Mouse (Mus musculus) heart, embryonic 11.5 days (tissue): Measurements from ENCODE around the gene Ank. TPM values are rescaled to one million over a fixed set of nuclear protein-coding genes. Genes with fewer than 3 reads are reported as not detected.

Source experiments
- ATAC-seq: fragments of 200-750 bp; cut with Nextera tagmentation; replicated peaks from 2 replicates; pipeline ENCODE4 v1.8.0; 2017; ENCODE audit warnings: moderate library complexity; ENCODE audit not compliant: insufficient number of reproducible peaks, low FRiP score, low TSS enrichment
- H3K27ac ChIP-seq: fragments of 300-500 bp; sonication (generic); 2 replicates; pipeline ENCODE4 v1.5.1; 2014; ENCODE audit warnings: mild to moderate bottlenecking, low read depth, low read length
- H3K27me3 ChIP-seq: fragments of 300-500 bp; sonication (generic); 2 replicates; pipeline ENCODE4 v1.6.1; 2014; ENCODE audit warnings: mild to moderate bottlenecking, low read length, mixed read lengths; ENCODE audit not compliant: control insufficient read depth, insufficient read depth
- H3K36me3 ChIP-seq: fragments of 300-500 bp; sonication (generic); 2 replicates; pipeline ENCODE4 v1.6.1; 2014; ENCODE audit warnings: mild to moderate bottlenecking, low read length, moderate library complexity, mixed read lengths; ENCODE audit not compliant: control insufficient read depth, insufficient read depth
- H3K4me1 ChIP-seq: fragments of 300-500 bp; sonication (generic); 2 replicates; pipeline ENCODE4 v1.6.1; 2014; ENCODE audit warnings: low read length; ENCODE audit not compliant: control insufficient read depth, insufficient read depth
- H3K4me2 ChIP-seq: fragments of 300-500 bp; sonication (generic); 2 replicates; pipeline ENCODE4 v1.6.1; 2014; ENCODE audit warnings: mild to moderate bottlenecking, moderate library complexity
- H3K4me3 ChIP-seq: fragments of 300-500 bp; sonication (generic); 2 replicates; pipeline ENCODE4 v1.5.1; 2014; ENCODE audit warnings: low read depth, low read length
- H3K9ac ChIP-seq: fragments of 300-500 bp; sonication (generic); 2 replicates; pipeline ENCODE4 v1.6.1; 2014; ENCODE audit warnings: mild to moderate bottlenecking, low read depth, low read length, moderate library complexity
- H3K9me3 ChIP-seq: fragments of 300-500 bp; sonication (generic); replicated peaks from 2 replicates; pipeline ENCODE4 v1.6.1; 2016; ENCODE audit warnings: low read length; ENCODE audit not compliant: control insufficient read depth
- WGBS: fragments of 180-500 bp; shearing (Covaris S2); extraction: QIAGEN DNeasy Blood & Tissue Kit; methylation state at CpG from one replicate; pipeline ENCODE4 v1.1.7; 2014; ENCODE audit not compliant: insufficient replicate concordance; 5-methylcytosine and 5-hydroxymethylcytosine counted together
- polyA plus RNA-seq: library from polyadenylated mRNA; unstranded; fragments of >200 nt; fragmentation: Nextera tagmentation; extraction: Ambion mirVana; gene quantifications from 2 replicates; pipeline ENCODE4 v1.2.1, GENCODE M21; 2014

Gene Ank
- polyA plus RNA-seq, 1 experiment from 2014 or later, result 13.5 TPM

DNA sequence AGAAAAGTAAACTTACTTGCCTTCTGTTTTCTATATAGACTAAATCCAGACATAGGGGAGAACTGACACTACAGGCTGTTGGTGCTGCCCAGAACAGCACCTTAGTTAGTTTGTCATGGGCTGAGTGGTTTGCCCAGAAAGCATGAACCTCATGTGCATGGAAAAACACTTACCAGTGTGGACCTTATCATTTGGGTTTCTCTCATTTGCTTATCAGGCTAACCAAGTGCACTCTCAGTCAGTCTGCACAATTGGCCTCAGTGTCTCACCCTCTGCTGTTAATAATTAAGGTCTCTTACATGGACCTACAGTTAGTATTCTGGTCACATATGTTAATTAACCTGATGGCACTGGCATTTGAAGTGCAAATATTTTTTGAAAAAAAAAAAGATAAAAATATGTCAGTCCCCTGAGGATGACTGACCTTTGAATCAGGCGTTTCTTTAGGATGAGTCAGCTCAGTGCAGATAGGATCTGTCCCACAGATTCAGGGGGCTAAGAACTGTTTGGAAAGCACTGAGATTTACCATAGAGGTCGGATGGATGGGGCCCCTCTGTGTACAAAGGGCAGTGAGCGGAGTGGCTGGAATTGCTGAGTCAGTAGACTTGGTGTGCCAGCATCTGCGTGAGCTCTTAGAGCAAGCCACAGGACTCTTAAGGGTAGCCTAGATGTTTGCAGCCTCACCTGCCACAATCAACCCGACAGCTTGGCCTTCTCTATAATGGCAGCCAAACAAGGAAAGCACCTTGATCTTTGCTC is 39.8 kb downstream of the Ank start:
- H3K4me1 ChIP-seq, result peaks cover 63% of the 10 kb centered on the region
- no peak overlapping the region for H3K9ac ChIP-seq
- H3K27me3 ChIP-seq, result no peaks in the 10 kb centered on the region
- H3K27ac ChIP-seq, result peak overlapping the region; percentile 51
- H3K4me3 ChIP-seq, result no peak overlapping the region
- H3K4me2 ChIP-seq, result peak overlapping the region; percentile 29
- ATAC-seq, result no peak
- H3K36me3 ChIP-seq, result no peaks in the 10 kb centered on the region
- 30% methylated on average over 5 of the region's 5 CpGs for WGBS
- H3K9me3 ChIP-seq, result no peaks in the 10 kb centered on the region

DNA sequence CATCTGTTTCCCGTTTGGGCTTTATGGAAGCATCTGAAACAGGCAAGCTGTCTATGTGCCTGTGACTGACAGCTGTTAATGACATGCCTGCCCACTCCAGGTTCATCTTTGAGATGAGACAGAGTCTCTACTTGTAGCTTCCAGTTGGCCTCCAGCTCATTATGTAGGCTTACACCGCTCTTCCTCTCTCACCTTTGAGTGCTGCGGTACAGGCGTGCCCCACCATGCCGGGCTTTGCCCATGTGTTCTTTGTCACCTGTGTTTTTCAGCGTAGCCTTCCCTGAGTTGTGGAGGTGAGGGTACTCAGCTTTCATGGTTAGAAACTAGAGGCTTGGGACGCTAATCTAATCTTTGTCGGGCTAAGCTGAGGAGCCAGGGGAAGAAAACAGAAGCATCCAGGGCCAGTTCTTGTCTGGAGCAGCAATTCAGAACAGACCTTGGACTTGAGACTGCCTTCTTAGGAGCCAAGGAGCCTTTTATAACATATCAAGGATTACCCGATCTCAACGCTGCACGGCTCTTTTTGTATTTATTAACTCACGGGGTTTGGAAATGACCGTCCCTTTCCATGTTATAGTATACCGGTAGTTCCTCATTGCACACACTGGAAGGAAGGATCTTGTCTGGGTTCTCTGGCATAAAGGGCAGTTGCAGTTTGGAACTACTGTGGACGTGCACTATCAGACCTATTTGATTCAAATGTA is 40.6 kb downstream of the Ank start:
- H3K27me3 ChIP-seq, result no peaks in the 10 kb centered on the region
- peaks cover 56% of the 10 kb centered on the region for H3K4me1 ChIP-seq
- whole genome bisulfite sequencing, result 70% methylated on average over 15 of the region's 15 CpGs
- H3K9ac ChIP-seq, result no peak overlapping the region
- no peak overlapping the region for H3K4me2 ChIP-seq
- no peaks in the 10 kb centered on the region for H3K9me3 ChIP-seq
- ATAC-seq, result no peak
- H3K4me3 ChIP-seq, result no peak overlapping the region
- peak overlapping the region; percentile 51 for H3K27ac ChIP-seq
- no peaks in the 10 kb centered on the region for H3K36me3 ChIP-seq

DNA sequence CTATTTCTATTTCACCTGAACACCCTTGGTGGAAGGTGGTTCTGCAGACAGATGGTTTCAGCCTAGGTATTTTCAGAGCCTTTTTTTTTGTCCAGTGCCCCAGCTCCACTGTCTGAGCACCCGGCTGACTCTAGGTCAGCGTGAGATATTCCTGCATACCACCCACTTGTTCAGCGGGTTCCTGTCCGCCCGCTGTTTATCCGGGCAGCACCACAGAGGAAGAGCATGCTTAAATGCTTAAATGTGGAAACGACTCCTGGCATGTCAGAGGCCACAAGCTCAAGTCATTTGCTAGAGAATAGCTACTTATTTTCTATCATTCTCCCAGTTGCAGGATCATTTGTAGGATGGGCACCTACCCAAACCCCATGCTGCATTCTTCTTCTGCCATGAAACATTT is 41.7 kb downstream of the Ank start:
- 73% methylated on average over 7 of the region's 7 CpGs for WGBS

DNA sequence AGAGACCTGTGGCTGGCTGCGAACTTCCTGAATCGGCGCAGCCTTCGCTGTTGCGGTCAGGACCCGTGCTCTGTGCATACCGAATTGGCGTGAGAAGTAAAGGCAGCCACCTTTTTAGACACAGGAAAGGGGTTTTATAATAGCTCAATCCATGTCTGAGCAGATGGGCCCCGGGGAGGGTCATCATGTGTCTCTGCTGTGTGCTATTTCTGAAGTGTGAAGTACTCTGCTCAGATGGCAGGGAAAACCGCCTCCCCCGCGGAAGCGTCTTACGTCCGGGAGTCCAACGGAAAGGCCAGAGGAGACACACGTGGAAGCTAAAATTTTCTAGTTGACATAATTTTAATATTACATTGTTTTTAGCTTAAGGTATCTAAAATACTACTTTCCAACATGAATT is 42.5 kb downstream of the Ank start:
- ATAC-seq, result no peak
- Histone ChIP-seq H3K27ac (0 out of 2 replicates have a peak overlapping the region, but pooled peaks have one; percentile 57), H3K4me2 (no peak overlapping the region), H3K4me1 (peaks cover 36% of the 10 kb centered on the region), H3K4me3 (no peak overlapping the region), H3K9ac (no peak overlapping the region), H3K9me3 (no peaks in the 10 kb centered on the region), H3K27me3 (no peaks in the 10 kb centered on the region), H3K36me3 (no peaks in the 10 kb centered on the region)
- 71% methylated on average over 17 of the region's 17 CpGs for WGBS

More for the DNA sequence above, 41.7 kb downstream of the Ank start:
- ATAC-seq, result no peak
- no peak overlapping the region for H3K4me2 ChIP-seq
- no peaks in the 10 kb centered on the region for H3K9me3 ChIP-seq
- no peak overlapping the region for H3K9ac ChIP-seq
- H3K27ac ChIP-seq, result no peak overlapping the region
- no peak overlapping the region for H3K4me3 ChIP-seq
- no peaks in the 10 kb centered on the region for H3K36me3 ChIP-seq
- peaks cover 45% of the 10 kb centered on the region for H3K4me1 ChIP-seq
- H3K27me3 ChIP-seq, result no peaks in the 10 kb centered on the region

DNA sequence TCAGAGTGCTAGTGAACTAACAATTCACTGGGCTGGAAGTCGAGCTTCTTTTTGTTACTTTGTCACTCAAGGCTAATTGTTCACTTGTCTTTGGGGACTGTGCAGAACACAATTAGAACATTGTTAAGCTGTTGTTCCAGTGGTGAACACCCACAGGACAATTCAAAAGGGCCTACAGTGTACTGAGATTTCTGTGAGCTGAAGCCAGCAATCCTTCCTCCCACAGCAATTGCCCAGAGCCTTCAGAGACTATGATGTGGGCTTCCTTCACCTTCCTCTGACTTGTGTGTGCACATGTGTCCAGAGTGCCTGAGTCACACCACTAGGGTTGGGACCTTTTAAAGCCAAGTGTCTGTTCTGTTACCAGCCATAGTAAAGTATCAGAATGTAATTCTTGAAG is 50.5 kb downstream of the Ank start:
- Histone ChIP-seq H3K4me2 (no peak overlapping the region), H3K9me3 (no peaks in the 10 kb centered on the region), H3K4me1 (no peaks in the 10 kb centered on the region), H3K36me3 (no peaks in the 10 kb centered on the region), H3K4me3 (no peak overlapping the region), H3K9ac (no peak overlapping the region), H3K27ac (no peak overlapping the region), H3K27me3 (no peaks in the 10 kb centered on the region)
- WGBS, result 66% methylated on average over 1 of the region's 1 CpGs
- no peak for ATAC-seq

DNA sequence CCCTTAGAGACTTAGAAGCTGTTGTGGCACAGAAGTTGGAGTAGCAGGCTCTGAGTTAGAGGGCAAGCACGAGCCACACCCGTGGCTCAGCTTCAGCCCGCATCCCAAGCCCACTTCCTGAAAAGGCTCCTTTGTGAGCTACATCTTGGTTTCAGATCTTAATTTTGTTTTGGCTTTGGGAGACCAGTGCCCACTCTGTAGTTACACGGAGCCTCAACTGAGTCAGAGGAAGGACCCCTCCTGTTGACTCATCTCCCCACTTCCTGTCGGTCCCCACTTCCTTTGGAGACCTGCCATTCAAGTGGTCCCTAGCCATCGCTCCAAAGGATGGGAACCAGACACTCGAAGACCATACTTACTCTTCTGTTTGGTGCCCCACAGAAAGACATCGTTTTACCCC is 51.5 kb downstream of the Ank start:
- Histone ChIP-seq H3K4me3 (no peak overlapping the region), H3K27ac (no peak overlapping the region), H3K36me3 (no peaks in the 10 kb centered on the region), H3K4me2 (no peak overlapping the region), H3K4me1 (no peaks in the 10 kb centered on the region), H3K9me3 (no peaks in the 10 kb centered on the region), H3K27me3 (no peaks in the 10 kb centered on the region), H3K9ac (no peak overlapping the region)
- 68% methylated on average over 8 of the region's 8 CpGs for WGBS
- no peak for ATAC-seq

DNA sequence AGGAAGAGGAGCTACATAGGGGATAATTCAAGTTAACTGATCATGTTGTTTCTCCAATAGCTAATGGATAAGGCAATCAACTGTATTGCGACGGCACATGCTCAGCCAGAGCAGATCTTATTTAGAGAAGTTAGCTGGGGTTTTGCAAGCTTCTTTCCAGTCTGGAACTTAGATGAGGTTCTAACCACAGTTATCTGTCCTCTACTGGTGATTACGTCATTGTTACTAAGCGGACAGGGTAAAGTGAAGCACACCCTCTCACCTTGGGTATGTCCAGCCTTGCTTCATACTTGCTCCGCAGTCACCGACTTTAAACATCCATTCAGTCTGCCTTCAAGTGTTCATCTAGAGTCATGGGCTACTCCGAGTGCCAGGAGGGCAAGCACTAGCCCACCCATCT is 53.4 kb downstream of the Ank start:
- Histone ChIP-seq H3K27me3 (no peaks in the 10 kb centered on the region), H3K9me3 (no peaks in the 10 kb centered on the region), H3K27ac (no peak overlapping the region), H3K9ac (no peak overlapping the region), H3K36me3 (no peaks in the 10 kb centered on the region), H3K4me3 (no peak overlapping the region), H3K4me1 (no peaks in the 10 kb centered on the region), H3K4me2 (no peak overlapping the region)
- no peak for ATAC-seq
- 90% methylated on average over 7 of the region's 7 CpGs for WGBS

DNA sequence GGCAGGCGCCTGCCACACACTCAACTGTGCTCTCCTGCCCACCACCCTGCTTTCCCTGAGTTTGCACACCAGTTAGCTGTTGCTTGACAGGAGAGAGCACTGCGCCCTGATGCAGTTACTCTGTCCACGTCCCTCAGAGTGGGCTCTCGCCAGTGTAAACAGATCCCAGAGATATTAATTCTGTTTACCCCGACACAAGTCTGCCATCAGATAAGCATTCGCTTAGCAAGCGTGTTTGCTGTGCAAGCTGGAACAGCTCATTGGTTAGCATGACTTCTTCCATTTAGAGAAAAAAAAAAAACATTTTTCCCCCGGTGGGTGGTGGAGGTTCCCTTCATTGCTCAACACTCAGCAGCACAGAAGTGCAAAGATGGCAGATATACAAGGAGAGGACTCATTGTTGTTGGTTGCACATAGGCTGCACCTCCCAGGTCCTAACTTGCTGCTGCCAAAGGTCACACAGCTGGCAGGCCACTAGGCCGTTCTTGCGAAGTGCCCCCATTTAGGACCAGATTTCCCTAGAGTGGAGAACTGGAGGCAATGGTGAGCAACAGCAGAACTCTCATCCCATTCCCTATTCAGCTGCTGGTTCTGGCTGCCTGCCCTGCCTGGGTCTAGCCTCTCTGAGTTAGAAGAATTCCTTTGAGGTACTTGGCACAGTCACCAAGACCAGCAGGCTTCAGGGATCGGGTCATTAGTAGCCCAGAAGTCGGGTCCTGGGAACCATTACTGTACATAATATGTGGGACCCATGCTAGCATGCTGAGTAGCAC is 58.9 kb downstream of the Ank start:
- Histone ChIP-seq H3K9ac (no peak overlapping the region), H3K36me3 (no peaks in the 10 kb centered on the region), H3K27ac (no peak overlapping the region), H3K4me1 (0 out of 2 replicates have a peak, but pooled peaks cover 2% of the 10 kb centered on the region), H3K27me3 (no peaks in the 10 kb centered on the region; the same call in 1 of the 2 replicates), H3K9me3 (no peaks in the 10 kb centered on the region), H3K4me2 (no peak overlapping the region), H3K4me3 (no peak overlapping the region)
- 74% methylated on average over 12 of the region's 12 CpGs for WGBS
- no peak for ATAC-seq
